Mouse (Mus musculus) spleen, postnatal 10 days (tissue): ENCODE data around the gene Emc10.

Source experiments
- DNase-seq, 2 experiments: peaks; one replicate each; pipeline ENCODE4 v3.0.0; 2021 to 2022; ENCODE audit warnings: low spot score in 2 of 2

Emc10 gene

GRCm38 (mm10) chr7:44526414-44527154, 30.3 kb upstream of the Emc10 start:
- DNase-seq: no peak

- DNase-seq: peak in 1 of 2 experiments; percentile 45
Measured at GRCm38 (mm10) chr7:44525126-44525832, 28.9 kb upstream of the Emc10 start.

DNA sequence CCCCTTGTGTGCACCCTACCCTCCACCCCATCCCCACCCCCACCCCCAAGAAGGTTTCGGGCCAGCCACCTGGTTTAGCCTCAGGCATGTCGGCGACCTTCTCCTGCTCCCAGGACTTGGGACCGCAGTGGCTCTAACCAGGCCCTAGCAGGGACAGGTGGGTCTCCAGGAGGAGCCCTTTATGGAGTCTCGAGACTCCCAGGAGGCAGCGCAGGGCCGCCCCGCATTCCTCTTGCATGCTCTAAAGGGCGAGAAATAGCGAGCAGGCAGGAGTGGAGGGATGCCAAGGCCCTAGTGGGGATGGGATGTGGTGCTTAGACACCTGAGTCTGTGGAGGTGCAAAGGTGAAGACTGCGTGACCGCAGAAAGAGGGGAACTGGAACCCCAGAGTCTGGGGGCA, 28.2 kb upstream of the Emc10 start, which contains the start of gene Mybpc2:
Gene Mybpc2, minus strand, starts transcription at position 155 of the 400 bp plus-strand sequence.
- DNase-seq: no peak

- no peak for DNase-seq
Measured at GRCm38 (mm10) chr7:44523056-44523455, 26.7 kb upstream of the Emc10 start.

DNA sequence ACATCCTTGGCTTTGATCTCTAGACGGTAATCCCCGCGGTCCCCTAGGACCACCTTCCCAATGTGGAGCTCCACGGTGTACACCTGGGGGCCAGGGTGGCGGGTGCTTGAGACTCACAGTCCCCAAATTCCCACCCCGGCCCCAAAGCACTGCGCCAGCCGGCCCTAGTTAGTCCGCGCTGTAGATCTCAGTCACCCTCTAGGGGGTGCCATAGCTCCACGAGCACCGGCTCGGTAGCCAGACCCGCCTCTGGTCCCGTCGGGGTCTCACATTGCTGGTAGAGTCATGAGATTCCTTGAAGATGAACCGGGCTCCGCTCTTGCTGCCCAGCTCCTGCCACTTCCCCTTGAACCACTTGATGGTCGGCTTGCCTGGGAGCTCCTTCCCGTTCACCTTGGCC, 25.4 kb upstream of the Emc10 start:
- DNase-seq: peak in 1 of 2 experiments; percentile 78

DNA sequence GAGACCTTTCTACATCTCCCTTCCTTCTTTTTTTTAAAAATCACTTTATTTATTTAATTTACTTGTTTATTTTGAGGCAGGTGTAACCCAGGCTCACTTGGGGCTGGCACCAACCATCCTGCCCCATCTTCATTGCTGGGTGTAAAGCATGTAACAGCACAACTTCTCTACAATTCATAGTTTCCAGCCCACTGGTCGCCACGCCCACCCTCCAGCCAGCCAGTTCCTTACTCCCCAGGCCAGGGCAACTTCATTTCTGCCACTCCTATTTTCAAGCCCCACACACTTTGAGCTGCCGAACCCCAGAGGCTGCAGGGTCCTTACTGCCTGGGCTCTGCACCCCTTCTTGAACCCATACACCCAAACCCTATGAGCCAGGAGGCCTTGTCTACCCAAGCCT, 24.7 kb upstream of the Emc10 start:
- DNase-seq: peak in 1 of 2 experiments; percentile 49

- DNase-seq: no peak
Measured at GRCm38 (mm10) chr7:44519240-44519913, 23.0 kb upstream of the Emc10 start.

- no peak for DNase-seq
Measured at GRCm38 (mm10) chr7:44507491-44507890, 11.2 kb upstream of the Emc10 start.

GRCm38 (mm10) chr7:44501563-44502115, 5.3 kb upstream of the Emc10 start:
- DNase-seq: peak; percentile 74 to 88

- DNase-seq: no peak
Measured at GRCm38 (mm10) chr7:44500046-44500445, 3.7 kb upstream of the Emc10 start.

GRCm38 (mm10) chr7:44498922-44499321, 2.6 kb upstream of the Emc10 start:
- no peak for DNase-seq

DNA sequence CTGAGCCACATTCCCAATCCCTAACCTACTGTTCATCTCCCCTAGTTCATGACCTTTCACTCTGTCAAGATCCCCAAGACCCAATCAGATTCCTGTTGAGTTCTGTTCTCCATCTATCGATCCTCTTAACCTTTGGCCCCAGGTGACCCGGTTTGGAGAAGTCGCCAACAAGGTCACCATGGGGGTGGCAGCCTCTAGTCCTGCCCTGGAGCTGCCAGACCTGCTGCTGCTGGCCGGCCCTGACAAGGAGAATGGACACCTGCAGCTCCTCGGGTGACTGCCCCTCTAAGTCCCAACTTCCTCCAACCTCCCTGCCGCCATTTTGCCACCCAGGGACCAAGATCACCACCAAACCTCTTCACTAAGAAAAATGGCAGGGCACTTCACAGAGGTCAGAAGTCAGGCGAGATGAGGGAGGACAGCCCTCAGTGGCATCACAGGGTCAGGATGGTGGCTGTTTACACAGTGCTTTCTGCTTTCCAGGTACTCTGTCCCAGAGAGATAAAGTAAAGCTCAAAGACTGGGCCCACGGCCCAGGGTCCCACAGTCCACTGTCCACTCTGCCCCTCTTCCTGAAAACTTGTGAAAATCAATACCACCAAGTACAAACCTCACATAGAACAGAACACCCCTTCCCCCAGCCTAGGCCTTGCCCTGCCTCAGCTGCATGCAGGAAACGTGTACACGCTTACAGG, 1.2 kb upstream of the Emc10 start:
- no peak for DNase-seq

- no peak for DNase-seq
Measured at GRCm38 (mm10) chr7:44496771-44497109, 411 bp upstream of the Emc10 start.

- DNase-seq: no peak
Measured at GRCm38 (mm10) chr7:44495086-44495485, 1.2 kb downstream of the Emc10 start.

- no peak for DNase-seq
Measured at GRCm38 (mm10) chr7:44494681-44495080, 1.6 kb downstream of the Emc10 start.

GRCm38 (mm10) chr7:44492166-44492826, 4.0 kb downstream of the Emc10 start:
- DNase-seq: no peak

DNA sequence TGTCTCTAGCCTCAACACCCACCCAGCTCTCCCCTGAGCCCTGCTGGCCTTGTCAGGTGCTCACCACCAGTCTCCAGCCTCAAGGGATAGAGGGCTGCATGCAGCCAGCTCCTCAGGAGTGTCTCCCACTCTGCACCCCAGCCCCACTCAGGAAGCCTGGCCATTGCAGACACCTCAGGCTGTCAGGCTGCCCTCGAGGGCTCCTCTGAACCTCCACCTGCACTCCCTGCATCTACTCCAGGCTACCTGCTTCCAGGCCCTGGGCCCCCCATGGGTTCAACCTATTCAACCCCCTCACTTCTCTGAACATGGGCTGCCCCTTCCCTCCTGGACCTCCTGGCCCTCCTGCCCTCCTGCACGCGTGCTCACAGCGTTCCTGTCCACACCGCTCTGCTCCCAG, 4.9 kb downstream of the Emc10 start:
- DNase-seq: no peak

GRCm38 (mm10) chr7:44490281-44490680, 6.0 kb downstream of the Emc10 start:
- no peak for DNase-seq

GRCm38 (mm10) chr7:44488545-44488944, 7.8 kb downstream of the Emc10 start:
- no peak for DNase-seq

DNA sequence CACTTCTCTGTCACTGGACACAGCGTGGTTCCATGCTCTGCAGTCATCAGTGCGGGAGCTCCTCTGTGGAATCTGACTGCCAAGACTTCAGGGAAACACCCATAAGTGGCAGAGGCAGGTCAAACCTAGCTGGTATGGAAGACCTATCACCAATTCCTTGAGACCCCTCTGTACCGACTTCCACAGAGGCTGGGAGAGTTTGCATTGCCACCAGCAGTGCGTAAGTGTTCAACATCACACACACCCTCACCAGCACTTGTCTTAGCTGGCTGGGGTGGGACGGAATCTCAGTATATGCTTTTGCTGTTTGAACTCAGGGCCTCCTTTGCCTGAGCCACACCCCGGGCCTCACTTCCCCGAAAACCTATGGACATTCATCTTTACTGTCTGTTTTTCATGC, 8.4 kb downstream of the Emc10 start:
- no peak for DNase-seq

DNA sequence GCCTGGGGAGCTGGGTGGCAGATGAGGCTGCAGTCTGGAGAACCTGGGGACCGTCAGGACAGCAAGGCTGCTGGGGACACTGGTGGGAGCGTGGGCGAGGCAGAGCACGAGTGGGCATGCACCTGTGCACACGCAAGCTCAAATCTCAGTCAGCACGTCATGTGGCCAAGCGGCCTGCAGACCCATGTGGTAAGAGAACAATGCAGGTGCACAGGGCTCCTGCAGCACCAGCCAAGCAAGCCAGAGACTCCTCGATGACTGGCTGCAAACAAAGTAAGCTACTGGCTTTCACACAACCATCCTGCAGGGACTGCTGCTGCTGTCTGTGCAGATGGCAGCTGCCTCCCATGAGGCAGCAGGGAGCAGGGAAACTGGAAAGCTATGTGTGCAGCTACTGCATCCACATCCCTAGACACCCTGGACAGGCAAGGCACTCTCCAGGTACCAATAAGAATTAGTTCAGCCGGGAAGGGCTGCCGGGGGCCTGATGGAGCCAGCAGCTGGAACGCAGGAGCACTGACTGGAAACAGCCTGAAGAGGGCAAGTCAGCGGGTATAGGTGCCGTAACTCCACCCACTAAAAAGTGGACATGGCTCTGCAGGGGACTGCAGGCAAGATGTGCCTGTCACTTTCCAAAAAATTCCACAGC, 9.3 kb downstream of the Emc10 start:
- DNase-seq: no peak
